Comparison of ENCODE assay signal across 8 mouse cellular contexts in genomic region chr7:127027885-127028284, GRCm38 (mm10). TPM values are rescaled to one million over a fixed set of nuclear protein-coding genes. Genes with fewer than 3 reads are reported as not detected.
DNase-seq lines count a peak whose midpoint lies in the region; ATAC-seq and TF ChIP-seq lines count a peak whose summit lies in the region.

No protein-coding gene starts in this region.

- H3K79me3 ChIP-seq in C2C12 (ENCODE audit: low read depth): peaks cover 20% of the 10 kb centered on the region

- intact Hi-C loops in heart, adult 2 months (cut with DNase I): loop anchor here (1.0 to 5.0 kb wide), 3 partner anchors 131 to 269 kb away; partner anchors contain the start of genes Mapk3 and Taok2

- H3K4me2 ChIP-seq in liver, embryonic 13.5 days: peak overlapping the region; percentile 99

- no peak for ATAC-seq in liver, embryonic 13.5 days (ENCODE audit: low read depth)

- peak overlapping the region; percentile 57 for H3ac ChIP-seq in C2C12 (ENCODE audit: control insufficient read depth, insufficient read length, low read depth)

- peaks cover 3% of the 10 kb centered on the region; the same call in 1 of the 2 replicates for H3K36me3 ChIP-seq in heart, adult 2 months (ENCODE audit: control insufficient read depth, insufficient read depth, low read length)
- peaks cover 67% of the 10 kb centered on the region for H3K36me3 ChIP-seq in C2C12 (ENCODE audit: control insufficient read depth, insufficient read depth)
- H3K36me3 ChIP-seq in forebrain, embryonic 10.5 days (replicated peaks): peaks cover 85% of the 10 kb centered on the region
- peaks cover 81% of the 10 kb centered on the region for H3K36me3 ChIP-seq in liver, embryonic 13.5 days

- no peak for TF ChIP-seq CTCF in heart, adult 2 months (IDR thresholded peaks at IDR 0.05)
- TF ChIP-seq CTCF in C2C12 (IDR thresholded peaks at IDR 0.05; ENCODE audit: control insufficient read depth, insufficient read depth, insufficient read length): no peak

- WGBS in heart, adult 2 months: 56% methylated on average over 8 of the region's 8 CpGs
- 66% methylated on average over 8 of the region's 8 CpGs for WGBS in forebrain, embryonic 10.5 days
- WGBS in liver, embryonic 13.5 days (ENCODE audit: insufficient replicate concordance): 64% methylated on average over 8 of the region's 8 CpGs

- H3K9ac ChIP-seq in heart, adult 2 months (ENCODE audit: low read depth, low read length): peak overlapping the region; percentile 76
- peak overlapping the region; percentile 99 for H3K9ac ChIP-seq in liver, embryonic 13.5 days

- peak overlapping the region; percentile 87 for H3K27ac ChIP-seq in heart, adult 2 months
- peak overlapping the region; percentile 100 for H3K27ac ChIP-seq in forebrain, embryonic 10.5 days
- H3K27ac ChIP-seq in liver, embryonic 13.5 days: peak overlapping the region; percentile 98

- DNase-seq in heart, adult 2 months: no peak
- DNase-seq in heart, adult 11 months: no peak
- no peak for DNase-seq in forebrain, embryonic 10.5 days (ENCODE audit: extremely low spot score, low spot score)
- no peak for DNase-seq in liver, embryonic 13.5 days
- DNase-seq in right cerebral cortex, postnatal 36 days (ENCODE audit: low spot score in 2 of 2): no peak
- DNase-seq in yolk sac, embryonic 10.5 days (ENCODE audit: low spot score): no peak
- no peak for DNase-seq in retina, postnatal 1 day

- H3K27me3 ChIP-seq in heart, adult 2 months (ENCODE audit: control insufficient read depth, insufficient read depth, low read length): no peaks in the 10 kb centered on the region
- H3K27me3 ChIP-seq in C2C12 (ENCODE audit: control insufficient read depth, insufficient read depth, insufficient read length): no peaks in the 10 kb centered on the region
- H3K27me3 ChIP-seq in forebrain, embryonic 10.5 days (ENCODE audit: poor library complexity, severe bottlenecking): no peaks in the 10 kb centered on the region
- H3K27me3 ChIP-seq in liver, embryonic 13.5 days: no peaks in the 10 kb centered on the region

- H3K4me1 ChIP-seq in heart, adult 2 months (ENCODE audit: control insufficient read depth, insufficient read depth, low read length): peaks cover 9% of the 10 kb centered on the region
- peaks cover 39% of the 10 kb centered on the region for H3K4me1 ChIP-seq in forebrain, embryonic 10.5 days
- peaks cover 81% of the 10 kb centered on the region for H3K4me1 ChIP-seq in liver, embryonic 13.5 days (replicated peaks)

- TF ChIP-seq EP300 in heart, adult 2 months (IDR thresholded peaks at IDR 0.05; ENCODE audit: insufficient read depth, low read depth, low read length): no peak

- no peaks in the 10 kb centered on the region for H3K9me3 ChIP-seq in forebrain, embryonic 10.5 days
- H3K9me3 ChIP-seq in liver, embryonic 13.5 days (replicated peaks): no peaks in the 10 kb centered on the region

- peak overlapping the region; percentile 83 for H3K4me3 ChIP-seq in heart, adult 2 months
- H3K4me3 ChIP-seq in C2C12 (ENCODE audit: insufficient read depth, poor library complexity, severe bottlenecking): peak overlapping the region; percentile 28
- peak overlapping the region; percentile 92 for H3K4me3 ChIP-seq in forebrain, embryonic 10.5 days
- peak overlapping the region; percentile 97 for H3K4me3 ChIP-seq in liver, embryonic 13.5 days (replicated peaks)

- TF ChIP-seq POLR2A in heart, adult 2 months (IDR thresholded peaks at IDR 0.05; ENCODE audit: insufficient read depth, low read depth, low read length): no peak

- H3K79me2 ChIP-seq in heart, adult 2 months (replicated peaks; ENCODE audit: control insufficient read depth, insufficient read depth, low read length): no peaks in the 10 kb centered on the region
- peaks cover 30% of the 10 kb centered on the region for H3K79me2 ChIP-seq in C2C12 (ENCODE audit: control insufficient read depth, insufficient read depth)

TF ChIP-seq in C2C12, 6 proteins besides CTCF, POLR2A, EP300 and RAD21:
- TF ChIP-seq USF1 (IDR thresholded peaks at IDR 0.05; ENCODE audit: low read depth) (no peak), FOSL1 (IDR thresholded peaks at IDR 0.05; ENCODE audit: insufficient read depth, low read length, poor library complexity, severe bottlenecking) (no peak), MYOD1 (IDR thresholded peaks at IDR 0.05; ENCODE audit: control insufficient read depth, insufficient read length, low read depth) (no peak), MAX (IDR thresholded peaks at IDR 0.05) (no peak), CEBPB (IDR thresholded peaks at IDR 0.05; ENCODE audit: low read depth) (no peak), MYOG (IDR thresholded peaks at IDR 0.05; ENCODE audit: control insufficient read depth, extremely low read depth, insufficient read length) (no peak)

RNA-seq across cellular contexts. Expression of gene Maz, which starts 1.0 kb away (rescaled TPM):
- total RNA-seq in heart, adult 2 months (2021): 10 to 100 TPM; 56.5 to 59.8 TPM
- polyA plus RNA-seq in heart, adult 2 months (2012; rRNA removed): 53.7 and 57.1 TPM in 2 replicates
- polyA plus RNA-seq in C2C12 (2012; fragmentation: generic; extraction: Trizol): 141 TPM
- 60.2 and 65.7 TPM in 2 replicates for polyA plus RNA-seq in forebrain, embryonic 10.5 days (2016; fragmentation: Nextera tagmentation; extraction: Ambion mirVana)
- polyA plus RNA-seq in liver, embryonic 13.5 days (2015; fragmentation: Nextera tagmentation; extraction: Ambion mirVana): 38.2 and 42.2 TPM in 2 replicates

RNA-seq across cellular contexts. Expression of gene Prrt2, which starts 6.9 kb away (rescaled TPM):
- total RNA-seq in heart, adult 2 months (2021): under 1 TPM; 0.63 to 0.77 TPM
- 5.7 and 8.0 TPM in 2 replicates for polyA plus RNA-seq in heart, adult 2 months (2012; rRNA removed)
- polyA plus RNA-seq in C2C12 (2012; fragmentation: generic; extraction: Trizol): 0.02 TPM
- 3.5 and 4.0 TPM in 2 replicates for polyA plus RNA-seq in forebrain, embryonic 10.5 days (2016; fragmentation: Nextera tagmentation; extraction: Ambion mirVana)
- polyA plus RNA-seq in liver, embryonic 13.5 days (2015; fragmentation: Nextera tagmentation; extraction: Ambion mirVana): 0.22 and 0.47 TPM in 2 replicates

RNA-seq across cellular contexts. Expression of gene Gm42742, which starts 7.0 kb away (rescaled TPM):
- 10 to 100 TPM; 15.9 to 25.8 TPM for total RNA-seq in heart, adult 2 months (2021)
- 21.7 and 24.3 TPM in 2 replicates for polyA plus RNA-seq in heart, adult 2 months (2012; rRNA removed)
- polyA plus RNA-seq in C2C12 (2012; fragmentation: generic; extraction: Trizol): 39.7 TPM
- 32.6 and 46.7 TPM in 2 replicates for polyA plus RNA-seq in forebrain, embryonic 10.5 days (2016; fragmentation: Nextera tagmentation; extraction: Ambion mirVana)
- 5.1 and 11.3 TPM in 2 replicates for polyA plus RNA-seq in liver, embryonic 13.5 days (2015; fragmentation: Nextera tagmentation; extraction: Ambion mirVana)

RNA-seq across cellular contexts. Expression of gene Pagr1a, which starts 10.7 kb away (rescaled TPM):
- total RNA-seq in heart, adult 2 months (2021): 10 to 100 TPM; 12.8 to 21.4 TPM
- 3.6 and 4.3 TPM in 2 replicates for polyA plus RNA-seq in heart, adult 2 months (2012; rRNA removed)
- 22.3 TPM for polyA plus RNA-seq in C2C12 (2012; fragmentation: generic; extraction: Trizol)
- polyA plus RNA-seq in forebrain, embryonic 10.5 days (2016; fragmentation: Nextera tagmentation; extraction: Ambion mirVana): 92.7 and 121 TPM in 2 replicates
- polyA plus RNA-seq in liver, embryonic 13.5 days (2015; fragmentation: Nextera tagmentation; extraction: Ambion mirVana): 38.7 and 50.1 TPM in 2 replicates

RNA-seq across cellular contexts. Expression of gene Pagr1b, which starts 11.6 kb away (rescaled TPM):
- total RNA-seq in heart, adult 2 months (2021): not detected
- polyA plus RNA-seq in heart, adult 2 months (2012; rRNA removed): not detected in 2 replicates
- polyA plus RNA-seq in C2C12 (2012; fragmentation: generic; extraction: Trizol): 1.2 TPM
- not detected in 2 replicates for polyA plus RNA-seq in forebrain, embryonic 10.5 days (2016; fragmentation: Nextera tagmentation; extraction: Ambion mirVana)
- polyA plus RNA-seq in liver, embryonic 13.5 days (2015; fragmentation: Nextera tagmentation; extraction: Ambion mirVana): 0.27 TPM in 1 of 2 replicates, not detected in the other

Comparison
In these comparisons a context has a peak if more than half of its experiments do, and no peak if none do; other contexts are left out.
1. H3K4me3 ChIP-seq: peak in every context shown above with its lines; median percentile 97 in liver, embryonic 13.5 days; 92 in forebrain, embryonic 10.5 days; 83 in heart, adult 2 months; 28 in C2C12.